Mouse (Mus musculus) left cerebral cortex, postnatal 4 days (tissue): Measurements from ENCODE around the gene Zmpste24. TPM values are rescaled to one million over a fixed set of nuclear protein-coding genes. Genes with fewer than 3 reads are reported as not detected.
"Not testable (repeated sequence)": the region's sequence is repeated elsewhere in the genome, so short reads cannot be mapped to it uniquely, and the experiment has no call there.

Experiments used
- DNase-seq: peaks from one replicate; pipeline ENCODE4 v3.0.0-alpha.2; 2022
- intact Hi-C: fragments of 180-260 bp; cut with DNase I; formaldehyde crosslinking; loops from one replicate; pipeline ENCODE4 v1.15.1; 2025
- total RNA-seq, 2 experiments: library from RNA; stranded (reverse); gene quantifications; 2 replicates each; pipeline ENCODE4 v1.2.3; 2021

Zmpste24 gene
- total RNA-seq: 10 to 100 TPM; 19.5 TPM

- intact Hi-C loops: no loop called here
- peak; percentile 83 for DNase-seq
Observed at GRCm38 (mm10) chr4:121097650-121098378, at the start of gene Zmpste24. TSS of gene Zmpste24 (minus strand) at chr4:121098241.

- DNase-seq: no peak
- intact Hi-C loops: no loop called here
Observed at GRCm38 (mm10) chr4:121109126-121109525, 11.1 kb upstream of the Zmpste24 start, which contains the start of gene Tmco2. TSS of gene Tmco2 (minus strand) at chr4:121109226.

DNA sequence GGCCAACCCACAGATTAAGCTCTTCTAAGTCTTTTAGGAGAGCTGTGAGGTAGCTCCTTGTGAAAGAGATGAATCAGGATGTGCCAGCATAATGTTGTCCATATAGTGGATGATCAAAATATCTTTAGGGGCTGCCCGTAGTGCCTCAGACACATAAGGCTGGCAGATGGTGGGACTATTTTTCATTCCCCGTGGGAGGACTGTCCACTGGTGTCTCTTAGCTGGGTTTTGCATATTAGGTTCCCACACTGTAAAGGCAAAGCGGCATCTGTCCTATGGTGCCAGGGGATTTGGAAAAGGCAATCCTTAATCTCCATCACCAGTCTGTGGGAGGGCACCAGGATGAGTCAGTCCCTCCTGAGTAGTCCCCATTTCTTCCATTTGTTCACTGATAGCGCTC, 5.3 kb upstream of the Zmpste24 start:
- intact Hi-C loops: no loop called here
- DNase-seq: no peak

DNA sequence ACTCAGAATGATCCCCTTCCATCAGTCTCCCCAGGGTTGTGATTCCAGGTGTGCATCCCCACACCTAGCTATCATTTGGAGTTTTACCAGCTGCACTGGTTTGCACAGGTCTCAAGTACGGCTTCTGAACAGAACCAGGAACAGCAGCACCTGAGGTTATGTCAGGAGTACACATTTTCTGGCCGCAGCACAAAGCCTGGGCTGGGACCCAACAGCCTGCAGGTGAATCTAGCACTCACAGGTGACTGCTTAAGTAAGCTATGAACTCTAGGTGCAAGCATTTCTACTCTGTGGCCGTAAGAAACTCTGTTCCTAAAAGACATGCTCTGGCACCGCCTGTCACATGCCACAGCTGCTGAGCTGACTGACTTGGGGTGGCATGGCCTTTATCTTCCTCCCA, 7.8 kb downstream of the Zmpste24 start:
- intact Hi-C loops: no loop called here
- no peak for DNase-seq

- no peak for DNase-seq
- intact Hi-C loops: no loop called here
Observed at GRCm38 (mm10) chr4:121088696-121089095, 9.3 kb downstream of the Zmpste24 start.

GRCm38 (mm10) chr4:121084506-121084905, 13.5 kb downstream of the Zmpste24 start:
- no peak for DNase-seq
- intact Hi-C loops: no loop called here

- no peak for DNase-seq
- intact Hi-C loops: no loop called here
Observed at GRCm38 (mm10) chr4:121080395-121080794, 17.6 kb downstream of the Zmpste24 start.

DNA sequence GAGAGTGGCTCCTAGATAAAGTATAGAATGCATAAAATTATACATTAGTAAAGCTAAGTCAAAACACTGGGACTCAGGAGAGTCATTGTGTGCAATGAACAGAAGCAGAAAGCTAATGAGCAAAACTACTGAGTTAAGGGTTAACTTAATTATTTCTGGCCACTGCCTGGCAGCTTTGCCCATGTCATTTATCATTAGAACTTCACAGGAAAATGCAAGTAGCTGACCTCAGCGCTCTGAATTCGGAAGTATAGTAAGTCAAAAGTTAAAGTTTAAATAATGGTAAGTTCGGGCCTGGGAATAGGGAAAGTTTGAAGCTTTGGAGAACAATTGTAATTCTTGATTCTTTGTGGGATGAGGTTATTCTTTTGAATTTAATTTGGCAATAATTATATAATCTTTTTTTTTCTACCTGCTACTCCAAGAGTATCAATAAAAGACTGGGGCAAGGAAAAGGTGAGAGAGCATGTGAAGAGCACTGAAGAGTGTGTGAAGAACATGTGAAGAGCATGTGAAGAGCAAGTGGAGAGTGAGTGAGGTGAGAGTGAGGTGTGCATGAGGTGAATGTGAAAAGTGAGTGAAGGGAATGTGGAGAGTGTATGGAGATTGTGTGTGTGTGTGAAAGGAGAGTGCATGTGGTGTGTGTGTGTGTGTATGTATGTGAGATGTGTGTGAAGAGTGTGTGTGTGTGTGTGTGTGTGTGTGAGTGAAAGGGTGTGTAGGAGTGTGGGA, 20.0 kb downstream of the Zmpste24 start:
- DNase-seq: no peak
- intact Hi-C loops: no loop called here

GRCm38 (mm10) chr4:121074250-121074649, 23.8 kb downstream of the Zmpste24 start:
- intact Hi-C loops: no loop called here
- DNase-seq: no peak

GRCm38 (mm10) chr4:121065336-121065735, 32.7 kb downstream of the Zmpste24 start:
- intact Hi-C loops: no loop called here
- no peak for DNase-seq

- DNase-seq: not testable (repeated sequence)
Observed at GRCm38 (mm10) chr4:121059218-121059617, 38.8 kb downstream of the Zmpste24 start.

DNA sequence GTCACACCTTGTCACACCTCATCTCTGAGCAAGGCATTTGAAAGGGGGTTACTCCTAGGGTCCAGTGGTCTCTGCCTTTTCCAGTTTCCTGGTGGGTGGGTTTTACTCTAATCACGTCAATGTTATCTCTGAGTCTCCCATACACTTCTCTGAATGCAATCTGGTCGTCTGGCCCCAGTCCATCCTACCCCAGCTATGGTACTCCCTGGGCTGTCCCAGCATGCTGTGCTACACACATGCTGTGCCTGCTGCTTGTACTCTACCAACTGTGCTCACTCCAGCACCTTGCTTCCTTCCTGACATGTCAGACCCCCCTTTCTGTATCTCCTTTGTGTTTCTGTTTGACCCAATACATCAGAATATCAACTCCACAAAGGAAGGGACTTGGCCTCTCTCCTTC, 41.0 kb downstream of the Zmpste24 start:
- intact Hi-C loops: no loop called here
- DNase-seq: no peak

More at GRCm38 (mm10) chr4:121059218-121059617, 38.8 kb downstream of the Zmpste24 start:
- intact Hi-C loops: not testable (repeated sequence)

DNA sequence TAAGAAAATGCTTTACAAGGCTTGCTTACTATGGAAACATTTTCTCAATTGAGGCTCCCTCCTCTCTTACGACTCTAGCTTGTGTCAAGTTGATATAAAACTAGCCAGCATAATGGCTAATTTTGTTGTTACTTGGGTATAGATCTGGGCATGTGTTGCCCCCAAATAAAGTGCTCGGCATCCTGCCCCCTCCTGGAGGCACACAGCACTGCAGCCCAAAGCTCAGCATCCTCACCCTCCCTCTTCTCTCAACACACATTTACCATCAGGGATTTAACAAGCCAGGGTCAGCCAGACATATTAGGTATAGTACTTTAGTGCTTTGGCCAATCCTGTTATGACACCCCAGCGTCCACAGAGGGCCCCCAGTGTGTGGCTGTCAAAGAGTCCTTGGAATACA, 41.7 kb downstream of the Zmpste24 start:
- DNase-seq: no peak
- intact Hi-C loops: no loop called here

- intact Hi-C loops: no loop called here
- no peak for DNase-seq
Observed at GRCm38 (mm10) chr4:121052454-121053323, 45.4 kb downstream of the Zmpste24 start.

DNA sequence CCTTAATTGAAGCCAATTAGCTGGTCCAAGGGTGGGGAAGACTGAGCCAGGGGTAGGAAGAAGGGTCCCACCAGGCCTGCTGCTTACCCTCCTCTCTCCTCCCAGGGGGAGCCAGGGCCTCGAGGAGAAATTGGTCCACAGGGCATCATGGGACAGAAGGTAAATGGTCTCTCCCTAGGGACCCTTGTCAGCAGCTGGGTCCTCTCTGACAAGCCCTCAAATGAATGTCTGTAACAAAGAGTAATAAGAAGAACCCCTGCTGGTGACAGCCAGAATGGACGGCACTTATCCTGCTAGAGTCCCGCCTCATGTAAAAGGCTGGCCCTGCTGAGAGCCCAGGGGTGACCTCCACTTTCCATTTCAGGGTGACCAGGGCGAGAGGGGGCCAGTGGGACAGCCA, 46.2 kb downstream of the Zmpste24 start:
- intact Hi-C loops: no loop called here
- DNase-seq: no peak

GRCm38 (mm10) chr4:121042946-121043345, 55.1 kb downstream of the Zmpste24 start:
- intact Hi-C loops: no loop called here

DNA sequence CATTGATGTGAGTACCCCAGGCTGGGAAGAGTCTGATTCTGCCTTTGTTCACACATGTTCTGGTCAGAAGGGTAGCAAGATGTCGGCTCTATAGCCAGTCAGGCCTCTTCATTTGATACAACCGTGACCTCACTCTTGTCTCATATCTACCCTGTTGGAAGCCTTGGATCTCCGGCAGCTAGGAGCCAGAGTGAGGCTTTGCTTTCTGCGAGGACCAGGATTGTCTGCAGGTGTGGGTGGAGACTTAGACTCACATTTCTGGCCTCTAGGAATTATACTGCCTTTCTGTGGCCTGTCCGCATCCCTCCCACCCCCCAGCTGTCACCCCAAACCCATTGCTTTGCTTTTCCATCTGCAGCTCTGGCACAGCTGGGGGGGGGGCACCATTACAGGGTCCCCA, 55.6 kb downstream of the Zmpste24 start:
- intact Hi-C loops: no loop called here
- DNase-seq: no peak

More at GRCm38 (mm10) chr4:121042946-121043345, 55.1 kb downstream of the Zmpste24 start:
- DNase-seq: no peak

GRCm38 (mm10) chr4:121040897-121041671, 57.0 kb downstream of the Zmpste24 start:
- peak; percentile 78 for DNase-seq
- intact Hi-C loops: no loop called here

GRCm38 (mm10) chr4:121040323-121040722, 57.7 kb downstream of the Zmpste24 start:
- intact Hi-C loops: no loop called here
- DNase-seq: peak; percentile 27
